Mouse (Mus musculus) adrenal gland, adult 18-20 months (tissue): ENCODE results near the gene Klhdc9. TPM values are rescaled to one million over a fixed set of nuclear protein-coding genes. Genes with fewer than 3 reads are reported as not detected.

ENCODE experiments used
- DNase-seq, 2 experiments: peaks; one replicate each; pipeline ENCODE4 v3.0.0; 2021 to 2022; ENCODE audit warnings: low spot score in 2 of 2
- total RNA-seq, 2 experiments: library from RNA; stranded (reverse); gene quantifications; 1 replicate in 1 of 2; 2 replicates in 1 of 2; pipeline ENCODE4 v1.2.3; 2021

Klhdc9 gene
- total RNA-seq, 2 experiments from 2014 or later = 1.3 to 2.4 TPM

DNA sequence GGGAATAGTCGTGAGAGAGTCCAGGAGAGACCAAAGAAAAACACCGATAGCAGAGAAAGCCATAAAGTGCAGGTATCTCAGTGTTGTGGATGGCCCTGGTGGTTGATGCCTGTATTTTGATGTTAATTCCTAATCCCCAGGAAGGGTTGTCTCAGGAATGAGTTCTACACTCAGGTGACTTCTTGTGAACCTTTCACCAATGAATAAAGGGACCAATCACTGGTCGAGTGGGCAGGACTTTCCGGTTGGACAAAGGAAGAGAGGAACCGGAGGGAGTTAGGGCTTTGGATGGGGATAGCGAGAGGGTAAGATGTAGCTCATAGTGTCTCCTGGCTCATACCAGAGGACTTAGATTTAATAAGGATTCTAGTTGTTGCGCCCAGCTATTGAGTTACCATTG is 40.9 kb downstream of the Klhdc9 start:
- no peak for DNase-seq

DNA sequence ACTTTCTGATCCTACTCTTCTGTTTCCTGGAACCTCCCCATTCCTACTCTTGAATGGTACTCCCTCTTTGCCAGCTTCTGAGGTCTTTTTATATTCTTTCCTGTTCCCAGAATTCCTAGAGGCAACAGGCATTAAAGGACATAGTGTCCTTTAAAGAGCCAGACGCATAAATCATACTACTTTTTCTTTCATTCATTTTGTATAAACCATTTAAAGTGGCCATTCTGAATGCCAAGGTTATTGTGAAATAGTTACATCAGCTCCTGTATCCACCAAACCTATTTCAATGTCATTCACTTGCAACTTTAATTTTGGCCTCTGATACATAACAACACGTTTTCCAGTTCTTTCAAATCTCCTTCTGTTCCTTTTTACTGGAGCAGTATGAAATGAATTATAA is 51.3 kb downstream of the Klhdc9 start:
- DNase-seq = no peak

Other genes starting within 250 kb of the Klhdc9 start
- 1 to 10 TPM; 3.0 to 4.2 TPM for gene Cfap126, start 246.9 kb downstream of the Klhdc9 start, total RNA-seq
- 100 to 1,000 TPM; 450 to 629 TPM for gene Sdhc, start 210.2 kb downstream of the Klhdc9 start, total RNA-seq
- 1 to 10 TPM in 1 of 2 experiments, under 1 TPM in 1; 0.73 to 1.2 TPM for gene Mpz, start 210.1 kb downstream of the Klhdc9 start, total RNA-seq
- 10 to 100 TPM; 51.7 to 52.5 TPM for gene Pcp4l1, start 164.5 kb downstream of the Klhdc9 start, total RNA-seq
- not detected for gene Nr1i3, start 146.8 kb downstream of the Klhdc9 start, total RNA-seq
- 10 to 100 TPM; 47.7 to 67.0 TPM for gene Tomm40l, start 138.3 kb downstream of the Klhdc9 start, total RNA-seq
- gene Apoa2, start 135.7 kb downstream of the Klhdc9 start, total RNA-seq = 1 to 10 TPM; 4.2 to 4.6 TPM
- 10 to 100 TPM; 23.2 to 46.7 TPM for gene Fcer1g, start 126.4 kb downstream of the Klhdc9 start, total RNA-seq
- 1 to 10 TPM; 1.5 to 3.8 TPM for gene Adamts4, start 110.4 kb downstream of the Klhdc9 start, total RNA-seq
- 1,000 to 10,000 TPM in 1 of 2 experiments, 100 to 1,000 TPM in 1; 683 to 1,034 TPM for gene Ndufs2, start 109.4 kb downstream of the Klhdc9 start, total RNA-seq
- gene B4galt3, start 90.5 kb downstream of the Klhdc9 start, total RNA-seq = 10 to 100 TPM; 30.5 to 37.8 TPM
- 10 to 100 TPM; 39.4 to 43.1 TPM for gene Ppox, start 79.6 kb downstream of the Klhdc9 start, total RNA-seq
- gene Usp21, start 72.8 kb downstream of the Klhdc9 start, total RNA-seq = 10 to 100 TPM; 38.5 to 41.8 TPM
- 100 to 1,000 TPM; 147 to 168 TPM for gene Ufc1, start 65.8 kb downstream of the Klhdc9 start, total RNA-seq
- gene Dedd, start 31.7 kb downstream of the Klhdc9 start, total RNA-seq = 10 to 100 TPM; 38.1 to 38.3 TPM
- 10 to 100 TPM; 68.9 to 71.0 TPM for gene Nit1, start 15.2 kb downstream of the Klhdc9 start, total RNA-seq
- 100 to 1,000 TPM; 137 to 168 TPM for gene Pfdn2, start 15.1 kb downstream of the Klhdc9 start, total RNA-seq
- under 1 TPM; 0.20 to 0.45 TPM for gene Nectin4, start 9.3 kb upstream of the Klhdc9 start, total RNA-seq
- 1 to 10 TPM; 3.6 to 6.8 TPM for gene Arhgap30, start 28.2 kb upstream of the Klhdc9 start, total RNA-seq
- 10 to 100 TPM; 51.7 to 53.5 TPM for gene Usf1, start 50.5 kb upstream of the Klhdc9 start, total RNA-seq
- gene Tstd1, start 58.1 kb upstream of the Klhdc9 start, total RNA-seq = 1 to 10 TPM; 3.1 to 4.0 TPM
- gene F11r, start 76.7 kb upstream of the Klhdc9 start, total RNA-seq = 10 to 100 TPM; 29.3 to 36.4 TPM
- gene Alyref2, start 142.7 kb upstream of the Klhdc9 start, total RNA-seq = 1 to 10 TPM; 5.7 to 6.5 TPM
- gene Itln1, start 174.5 kb upstream of the Klhdc9 start, total RNA-seq = not detected
- gene Cd244a, start 198.4 kb upstream of the Klhdc9 start, total RNA-seq = under 1 TPM; 0.50 to 0.80 TPM
- gene Ly9, start 246.6 kb upstream of the Klhdc9 start, total RNA-seq = 1 to 10 TPM in 1 of 2 experiments, under 1 TPM in 1; 0.89 to 3.0 TPM